Mouse (Mus musculus): ENCODE data around the gene Kcnj4. TPM values are rescaled to one million over a fixed set of nuclear protein-coding genes. Genes with fewer than 3 reads are reported as not detected.

Kcnj4 gene
- polyA plus RNA-seq, 1 experiment from 2014 or later, result not detected

DNA sequence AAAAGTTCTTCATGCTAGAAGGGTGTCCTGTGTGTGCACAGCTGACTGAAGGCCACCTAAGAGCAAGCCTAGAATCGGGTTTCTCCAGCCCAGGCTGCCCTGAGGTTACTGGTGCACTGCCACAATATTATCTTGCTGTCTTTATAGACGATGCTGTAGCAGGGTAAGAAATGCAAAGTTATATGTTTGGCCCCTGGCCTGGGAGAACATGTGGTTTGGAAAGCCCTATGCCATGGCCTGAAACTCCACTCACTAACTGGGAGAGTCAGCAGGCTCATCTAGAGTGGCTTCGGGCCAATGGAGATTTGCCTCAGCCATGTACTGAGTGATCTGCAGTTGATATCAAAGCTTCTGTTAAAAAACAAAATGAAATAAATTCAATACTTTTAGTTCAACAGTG, 28.8 kb upstream of the Kcnj4 start:
- Histone ChIP-seq H3K9me3 (ENCODE audit: control insufficient read depth, low read length) (no peaks in the 10 kb centered on the region), H3K4me1 (ENCODE audit: control insufficient read depth, insufficient read depth, low read length) (no peaks in the 10 kb centered on the region), H3K27me3 (ENCODE audit: control insufficient read depth, insufficient read depth, low read length) (no peaks in the 10 kb centered on the region), H3K9ac (ENCODE audit: low read depth, low read length) (no peak overlapping the region), H3K36me3 (ENCODE audit: control insufficient read depth, insufficient read depth, low read length) (peaks cover 100% of the 10 kb centered on the region), H3K27ac (ENCODE audit: low read depth, low read length) (no peak overlapping the region), H3K4me2 (replicated peaks; ENCODE audit: low read depth, low read length) (no peak overlapping the region), H3K4me3 (ENCODE audit: low read length) (no peak overlapping the region)
- ATAC-seq (ENCODE audit: low FRiP score, low TSS enrichment), result no peak
- WGBS, result 83% methylated on average over 3 of the region's 3 CpGs

DNA sequence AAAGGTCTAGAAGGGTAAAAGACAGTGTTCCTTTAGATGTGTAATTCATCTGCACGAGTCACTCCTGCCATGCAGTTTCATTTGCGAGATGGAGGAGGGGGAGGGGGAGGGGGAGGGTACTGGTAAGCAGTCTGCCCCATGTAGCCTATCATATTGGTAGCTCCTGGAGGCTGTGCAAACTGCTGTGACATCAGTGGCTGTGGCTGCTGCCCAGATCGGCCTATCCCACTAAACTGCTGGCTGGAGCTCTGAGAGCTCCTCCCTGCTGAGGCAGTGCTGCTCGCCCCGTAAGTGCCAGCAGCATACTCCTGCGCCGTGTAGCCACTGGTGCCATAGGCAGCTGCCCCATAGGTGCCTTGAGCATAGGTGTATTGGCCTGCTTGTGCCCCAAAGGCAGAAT, 24.9 kb upstream of the Kcnj4 start:
- Histone ChIP-seq H3K36me3 (ENCODE audit: control insufficient read depth, insufficient read depth, low read length) (peaks cover 90% of the 10 kb centered on the region), H3K9me3 (ENCODE audit: control insufficient read depth, low read length) (no peaks in the 10 kb centered on the region), H3K27me3 (ENCODE audit: control insufficient read depth, insufficient read depth, low read length) (no peaks in the 10 kb centered on the region), H3K27ac (ENCODE audit: low read depth, low read length) (no peak overlapping the region), H3K4me1 (ENCODE audit: control insufficient read depth, insufficient read depth, low read length) (no peaks in the 10 kb centered on the region), H3K4me3 (ENCODE audit: low read length) (no peak overlapping the region), H3K4me2 (replicated peaks; ENCODE audit: low read depth, low read length) (no peak overlapping the region), H3K9ac (ENCODE audit: low read depth, low read length) (no peak overlapping the region)
- 0 out of 2 replicates have a peak, but pooled peaks have one; percentile 10 for ATAC-seq (ENCODE audit: low FRiP score, low TSS enrichment)
- 78% methylated on average over 7 of the region's 7 CpGs for WGBS

DNA sequence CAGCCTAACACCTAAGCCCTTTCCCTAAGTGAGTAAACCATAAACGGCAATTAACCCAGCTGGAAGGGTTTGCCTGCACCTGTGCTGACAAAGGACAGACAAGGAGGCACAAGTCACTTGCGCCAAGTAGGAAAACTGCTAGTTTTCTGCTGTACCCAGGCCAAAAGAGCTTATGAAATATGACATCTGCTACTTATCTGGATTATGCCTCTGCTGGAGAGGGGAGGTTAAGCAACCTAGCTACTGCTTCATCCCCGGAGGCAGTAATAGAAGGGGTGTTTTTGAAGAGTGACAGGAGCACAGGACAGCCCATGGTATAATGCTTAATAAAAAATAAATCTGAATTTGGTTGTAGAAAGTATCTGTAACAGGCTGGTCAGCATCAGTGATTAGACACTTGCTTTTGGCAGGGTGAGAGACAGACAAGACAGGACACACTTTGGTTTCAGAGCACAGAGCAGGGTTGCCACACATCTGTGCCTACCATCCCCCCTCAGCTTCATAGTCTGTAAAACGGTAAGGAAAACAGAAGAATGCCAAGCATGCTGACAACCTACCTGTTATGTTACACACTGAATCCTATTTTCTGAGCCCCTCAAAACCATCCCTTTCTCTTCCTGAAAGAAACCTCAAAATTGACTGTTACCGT, 23.1 kb upstream of the Kcnj4 start:
- ATAC-seq (ENCODE audit: low FRiP score, low TSS enrichment), result no peak

DNA sequence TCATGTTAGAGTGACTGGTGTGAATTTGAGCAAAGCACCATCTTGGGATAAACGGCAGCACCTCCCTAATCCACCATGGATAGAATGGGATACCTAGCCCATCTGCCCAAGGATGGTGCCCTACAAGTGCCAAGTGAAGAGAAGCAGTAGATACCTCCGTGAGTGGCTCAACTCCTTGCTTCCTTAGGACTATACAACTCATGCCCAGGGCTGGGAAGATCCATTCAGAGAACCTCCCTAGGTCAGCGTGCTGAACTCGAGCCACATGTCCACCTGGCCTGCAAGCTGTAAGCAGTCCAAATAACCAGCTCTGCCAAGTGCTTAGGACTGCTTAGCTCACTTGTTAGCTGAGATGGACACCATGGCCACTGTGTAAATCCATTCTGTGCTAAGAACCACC, 22.2 kb upstream of the Kcnj4 start:
- Histone ChIP-seq H3K9me3 (ENCODE audit: control insufficient read depth, low read length) (no peaks in the 10 kb centered on the region), H3K36me3 (ENCODE audit: control insufficient read depth, insufficient read depth, low read length) (peaks cover 64% of the 10 kb centered on the region), H3K4me2 (replicated peaks; ENCODE audit: low read depth, low read length) (no peak overlapping the region), H3K4me3 (ENCODE audit: low read length) (no peak overlapping the region), H3K4me1 (ENCODE audit: control insufficient read depth, insufficient read depth, low read length) (no peaks in the 10 kb centered on the region), H3K27me3 (ENCODE audit: control insufficient read depth, insufficient read depth, low read length) (no peaks in the 10 kb centered on the region), H3K9ac (ENCODE audit: low read depth, low read length) (no peak overlapping the region), H3K27ac (ENCODE audit: low read depth, low read length) (no peak overlapping the region)
- WGBS, result 77% methylated on average over 4 of the region's 4 CpGs
- ATAC-seq (ENCODE audit: low FRiP score, low TSS enrichment), result no peak

More for the DNA sequence above, 23.1 kb upstream of the Kcnj4 start:
- no peak overlapping the region for H3K4me2 ChIP-seq (replicated peaks; ENCODE audit: low read depth, low read length)
- H3K36me3 ChIP-seq (ENCODE audit: control insufficient read depth, insufficient read depth, low read length), result peaks cover 73% of the 10 kb centered on the region
- H3K9me3 ChIP-seq (ENCODE audit: control insufficient read depth, low read length), result no peaks in the 10 kb centered on the region
- WGBS, result 72% methylated on average over 5 of the region's 5 CpGs
- H3K27ac ChIP-seq (ENCODE audit: low read depth, low read length), result no peak overlapping the region
- no peak overlapping the region for H3K4me3 ChIP-seq (ENCODE audit: low read length)
- H3K4me1 ChIP-seq (ENCODE audit: control insufficient read depth, insufficient read depth, low read length), result no peaks in the 10 kb centered on the region
- no peak overlapping the region for H3K9ac ChIP-seq (ENCODE audit: low read depth, low read length)
- H3K27me3 ChIP-seq (ENCODE audit: control insufficient read depth, insufficient read depth, low read length), result no peaks in the 10 kb centered on the region

DNA sequence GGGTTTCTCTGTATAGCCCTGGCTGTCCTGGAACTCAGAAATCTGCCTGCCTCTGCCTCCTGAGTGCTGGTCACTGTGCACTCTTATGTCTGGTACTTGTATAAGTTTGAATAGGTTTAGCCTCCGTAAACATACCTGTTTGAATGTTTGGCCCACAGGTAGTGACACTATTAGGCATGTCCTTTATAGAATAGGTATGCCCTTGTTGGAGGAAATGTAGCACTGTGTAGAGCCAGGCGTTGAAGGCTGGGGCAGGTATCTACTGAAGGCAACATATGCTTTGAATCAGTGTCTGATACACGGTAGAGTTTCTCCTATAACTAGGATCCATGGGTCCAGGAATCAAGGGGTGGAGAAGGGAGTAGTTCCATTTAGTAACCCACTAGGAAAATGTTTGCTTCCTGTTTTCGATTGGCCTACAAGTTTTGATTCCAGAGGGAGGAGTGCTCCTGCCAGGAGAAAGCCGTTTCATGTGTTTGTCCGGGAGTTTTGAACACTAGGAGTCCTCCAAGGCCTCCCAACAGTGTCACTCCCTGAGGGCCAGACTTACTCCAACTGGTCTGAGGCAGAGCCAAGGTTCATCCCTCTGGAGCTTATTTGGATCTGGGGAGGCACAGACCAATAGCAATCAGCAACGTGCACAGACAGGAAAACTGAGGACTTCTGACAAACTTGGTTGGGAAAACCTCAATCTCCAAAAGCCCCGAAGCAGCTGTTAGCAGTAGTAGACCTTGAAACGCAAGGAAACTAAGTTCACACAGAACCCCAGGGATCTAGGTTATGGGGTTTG, 21.1 kb upstream of the Kcnj4 start:
- no peak overlapping the region for H3K4me3 ChIP-seq (ENCODE audit: low read length)
- no peak overlapping the region for H3K4me2 ChIP-seq (replicated peaks; ENCODE audit: low read depth, low read length)
- H3K36me3 ChIP-seq (ENCODE audit: control insufficient read depth, insufficient read depth, low read length), result peaks cover 54% of the 10 kb centered on the region
- no peaks in the 10 kb centered on the region for H3K27me3 ChIP-seq (ENCODE audit: control insufficient read depth, insufficient read depth, low read length)
- no peaks in the 10 kb centered on the region for H3K9me3 ChIP-seq (ENCODE audit: control insufficient read depth, low read length)
- no peak for ATAC-seq (ENCODE audit: low FRiP score, low TSS enrichment)
- H3K9ac ChIP-seq (ENCODE audit: low read depth, low read length), result no peak overlapping the region
- 0 out of 2 replicates have a peak overlapping the region, but pooled peaks have one; percentile 6 for H3K27ac ChIP-seq (ENCODE audit: low read depth, low read length)
- H3K4me1 ChIP-seq (ENCODE audit: control insufficient read depth, insufficient read depth, low read length), result no peaks in the 10 kb centered on the region
- 65% methylated on average over 9 of the region's 9 CpGs for WGBS

DNA sequence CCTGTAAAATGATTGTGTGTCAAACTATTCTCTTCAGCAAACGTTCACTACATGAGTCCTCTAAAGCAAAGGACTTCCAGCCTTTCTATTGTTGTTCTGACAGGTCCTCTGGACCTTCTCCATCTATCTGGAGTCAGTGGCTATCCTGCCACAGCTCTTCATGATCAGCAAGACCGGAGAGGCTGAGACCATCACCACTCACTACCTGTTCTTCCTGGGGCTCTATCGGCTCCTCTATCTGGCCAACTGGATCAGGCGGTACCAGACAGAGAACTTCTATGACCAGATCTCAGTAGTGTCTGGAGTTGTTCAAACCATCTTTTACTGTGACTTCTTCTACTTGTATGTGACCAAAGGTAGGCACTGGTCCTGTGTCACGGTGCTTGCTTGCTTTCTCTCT, 20.5 kb upstream of the Kcnj4 start:
- ATAC-seq (ENCODE audit: low FRiP score, low TSS enrichment), result no peak
- 91% methylated on average over 5 of the region's 5 CpGs for WGBS
- peaks cover 48% of the 10 kb centered on the region for H3K36me3 ChIP-seq (ENCODE audit: control insufficient read depth, insufficient read depth, low read length)
- H3K9ac ChIP-seq (ENCODE audit: low read depth, low read length), result no peak overlapping the region
- no peak overlapping the region for H3K4me3 ChIP-seq (ENCODE audit: low read length)
- no peaks in the 10 kb centered on the region for H3K27me3 ChIP-seq (ENCODE audit: control insufficient read depth, insufficient read depth, low read length)
- H3K4me2 ChIP-seq (replicated peaks; ENCODE audit: low read depth, low read length), result no peak overlapping the region
- H3K27ac ChIP-seq (ENCODE audit: low read depth, low read length), result no peak overlapping the region
- H3K9me3 ChIP-seq (ENCODE audit: control insufficient read depth, low read length), result no peaks in the 10 kb centered on the region
- H3K4me1 ChIP-seq (ENCODE audit: control insufficient read depth, insufficient read depth, low read length), result no peaks in the 10 kb centered on the region

DNA sequence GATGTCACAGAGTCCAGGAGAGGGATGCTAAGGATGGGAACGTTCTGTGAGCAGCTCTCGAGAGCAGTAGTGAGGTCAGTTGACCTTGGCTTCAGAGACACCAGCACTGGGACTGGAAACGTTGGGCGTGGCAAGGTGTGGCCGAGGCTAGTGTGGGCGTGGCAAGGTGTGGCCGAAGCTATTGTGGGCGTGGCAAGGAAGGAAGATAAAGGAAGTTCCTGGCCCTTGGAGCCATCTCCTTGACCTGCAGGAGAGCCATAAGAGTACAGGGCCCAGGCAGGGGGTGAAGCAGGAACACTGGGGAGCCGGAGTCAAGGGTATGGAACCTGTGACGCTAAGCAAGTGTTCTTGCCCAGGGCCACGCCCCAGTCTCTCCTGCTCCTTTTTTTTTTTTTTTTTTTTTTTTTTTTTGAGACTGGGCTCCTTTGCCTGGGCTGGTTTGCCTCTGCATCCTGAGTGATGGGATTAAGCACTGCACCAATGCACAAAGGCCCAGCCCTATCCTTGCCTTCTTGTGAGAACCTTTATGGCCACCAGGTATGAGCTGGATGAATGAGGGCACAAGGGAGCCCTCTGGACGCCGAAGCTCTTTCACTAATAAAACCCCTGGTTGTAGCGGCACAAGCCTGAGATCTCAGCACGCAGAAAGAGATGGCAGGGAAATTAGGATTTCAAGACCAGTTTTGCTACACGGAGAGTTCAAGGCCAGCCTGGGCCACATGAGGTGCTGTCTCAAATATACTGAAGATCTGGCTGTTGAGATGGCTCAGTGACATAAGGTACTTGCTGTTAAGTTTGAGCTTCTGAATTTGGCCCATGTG, 14.6 kb upstream of the Kcnj4 start:
- H3K36me3 ChIP-seq (ENCODE audit: control insufficient read depth, insufficient read depth, low read length), result no peaks in the 10 kb centered on the region
- H3K9me3 ChIP-seq (ENCODE audit: control insufficient read depth, low read length), result no peaks in the 10 kb centered on the region
- WGBS, result 45% methylated on average over 16 of the region's 16 CpGs
- no peak overlapping the region for H3K9ac ChIP-seq (ENCODE audit: low read depth, low read length)
- H3K4me2 ChIP-seq (replicated peaks; ENCODE audit: low read depth, low read length), result no peak overlapping the region
- ATAC-seq (ENCODE audit: low FRiP score, low TSS enrichment), result no peak
- H3K27me3 ChIP-seq (ENCODE audit: control insufficient read depth, insufficient read depth, low read length), result peaks cover 9% of the 10 kb centered on the region; the same call in 1 of the 2 replicates
- peaks cover 10% of the 10 kb centered on the region for H3K4me1 ChIP-seq (ENCODE audit: control insufficient read depth, insufficient read depth, low read length)
- no peak overlapping the region for H3K27ac ChIP-seq (ENCODE audit: low read depth, low read length)
- no peak overlapping the region for H3K4me3 ChIP-seq (ENCODE audit: low read length)

DNA sequence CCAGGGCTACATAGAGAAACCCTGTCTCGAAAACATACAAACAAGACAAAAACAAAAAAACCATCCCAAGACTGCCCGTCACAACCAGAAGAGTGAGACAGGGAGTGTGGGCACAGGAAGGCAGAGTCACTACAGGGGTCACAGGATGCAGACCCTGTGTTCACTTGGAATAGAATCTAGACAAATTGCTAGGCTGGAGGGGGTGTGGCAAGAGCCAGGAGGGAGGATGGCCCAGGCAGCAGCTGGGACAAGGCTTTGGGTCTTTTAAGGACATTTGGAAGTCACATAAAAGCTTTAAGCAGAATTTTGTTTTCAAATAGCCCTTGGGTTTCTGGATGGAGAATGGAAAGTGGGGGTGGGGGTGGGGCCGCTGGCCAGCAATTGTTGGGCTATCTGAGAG, 13.5 kb upstream of the Kcnj4 start:
- no peaks in the 10 kb centered on the region for H3K36me3 ChIP-seq (ENCODE audit: control insufficient read depth, insufficient read depth, low read length)
- no peak overlapping the region for H3K4me2 ChIP-seq (replicated peaks; ENCODE audit: low read depth, low read length)
- no peak overlapping the region for H3K9ac ChIP-seq (ENCODE audit: low read depth, low read length)
- H3K27ac ChIP-seq (ENCODE audit: low read depth, low read length), result no peak overlapping the region
- no peaks in the 10 kb centered on the region for H3K9me3 ChIP-seq (ENCODE audit: control insufficient read depth, low read length)
- peaks cover 12% of the 10 kb centered on the region; the same call in 1 of the 2 replicates for H3K27me3 ChIP-seq (ENCODE audit: control insufficient read depth, insufficient read depth, low read length)
- WGBS, result 74% methylated on average over 3 of the region's 3 CpGs
- peaks cover 14% of the 10 kb centered on the region for H3K4me1 ChIP-seq (ENCODE audit: control insufficient read depth, insufficient read depth, low read length)
- no peak overlapping the region for H3K4me3 ChIP-seq (ENCODE audit: low read length)
- ATAC-seq (ENCODE audit: low FRiP score, low TSS enrichment), result no peak
